Mouse (Mus musculus) mature B cell (primary cell): Measurements from ENCODE around the gene Npr3.

Experiments
- in situ Hi-C: fragments of 300-500 bp; cut with MboI; formaldehyde crosslinking; loops from 2 replicates; pipeline ENCODE4 v1.14.3; 2019

Gene Npr3

DNA sequence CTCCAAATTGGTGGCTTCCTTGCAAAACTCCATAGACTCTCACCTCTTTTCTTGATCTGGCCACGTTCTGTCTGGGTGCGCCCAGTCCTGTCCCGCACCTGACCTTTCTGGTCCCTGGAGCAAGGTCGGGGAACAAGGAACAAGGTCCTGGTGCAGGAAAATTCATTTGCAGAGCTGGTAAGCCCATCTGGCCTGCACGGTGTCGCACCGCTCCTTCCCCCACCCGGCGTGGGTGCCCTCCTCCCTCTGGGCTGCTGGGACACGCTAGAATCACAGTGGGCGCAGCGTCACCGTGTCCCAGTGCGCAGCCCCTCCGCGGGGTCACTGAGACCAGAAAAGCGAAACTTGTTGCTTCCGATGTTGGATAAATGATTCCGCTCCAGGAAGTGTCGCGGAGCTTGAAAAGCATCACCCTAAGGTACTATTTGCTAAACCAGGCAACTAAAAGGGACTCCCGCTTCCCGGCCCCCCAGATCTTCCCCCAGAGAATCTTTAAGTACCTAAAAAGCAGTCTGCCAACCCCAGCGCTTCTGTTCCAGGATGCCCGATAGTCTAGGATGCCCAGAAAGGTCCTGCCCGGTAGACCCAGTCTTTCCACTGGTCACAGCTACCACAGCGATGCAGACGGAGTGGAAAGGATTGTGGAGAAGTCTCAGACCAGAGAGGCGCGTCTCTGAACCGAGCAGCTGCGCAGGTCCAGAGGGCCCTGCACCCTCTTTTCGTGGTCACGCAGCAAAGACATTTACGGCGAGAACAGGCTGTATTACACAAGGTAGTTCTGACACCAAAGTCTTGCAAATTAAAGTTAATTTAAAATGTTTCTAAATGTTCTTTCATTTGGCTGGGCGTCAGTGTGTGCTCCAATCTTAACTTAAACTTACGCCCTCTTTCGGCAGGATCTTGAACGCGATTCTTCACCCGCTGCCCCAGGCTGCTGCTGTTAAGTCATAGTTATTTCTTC lies at the start of gene Npr3:
Npr3 (minus strand) TSS at position 717 of the 961 bp plus-strand sequence.
- in situ Hi-C loops = no loop called here

DNA sequence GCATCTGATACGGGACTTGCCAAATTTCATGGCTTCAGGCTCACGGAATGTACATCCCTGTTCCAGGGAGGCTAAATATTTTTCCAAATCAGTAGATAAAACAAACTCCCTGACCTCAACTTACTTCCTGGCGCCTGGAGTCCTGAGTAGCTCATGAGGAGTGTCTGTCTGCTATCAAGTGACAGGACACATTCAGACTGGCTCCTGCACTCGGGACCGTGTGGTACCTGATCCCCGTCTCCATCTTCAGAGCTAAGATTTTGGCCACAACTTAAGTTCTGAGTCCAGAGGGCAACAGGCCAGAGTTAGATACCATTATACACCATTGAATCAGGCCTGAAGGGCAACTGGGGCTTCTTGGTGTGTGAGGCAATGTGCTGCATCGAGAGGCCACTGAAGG lies 49.0 kb upstream of the Npr3 start:
- in situ Hi-C loops = loop anchor here (25.0 kb wide), 1 partner anchor 856 kb away; the partner anchor contains the start of genes 6030458C11Rik and Drosha

DNA sequence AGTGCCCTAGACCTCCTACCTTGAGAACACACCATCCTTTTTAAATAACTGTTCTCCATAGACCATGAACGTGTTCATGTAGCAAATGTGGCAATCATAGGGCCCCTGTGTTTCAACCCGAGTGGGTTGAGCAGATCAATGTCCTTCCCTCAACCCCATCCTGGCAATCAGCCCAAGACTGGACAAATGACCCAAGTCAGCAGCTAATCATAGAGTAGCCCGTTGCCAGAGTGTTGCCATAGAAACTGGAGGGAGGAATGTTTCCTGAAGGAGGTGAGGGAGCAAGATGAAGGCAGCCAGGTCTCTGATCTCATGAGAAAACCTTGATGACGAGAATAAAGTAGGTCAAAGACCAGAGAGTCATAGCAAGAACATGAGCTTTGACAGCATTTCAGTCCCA lies 47.1 kb upstream of the Npr3 start:
- in situ Hi-C loops = loop anchor here (25.0 kb wide), 1 partner anchor 858 kb away; the partner anchor contains the start of genes 6030458C11Rik and Drosha

- in situ Hi-C loops = loop anchor here (25.0 kb wide), 1 partner anchor 860 kb away; the partner anchor contains the start of genes 6030458C11Rik and Drosha
Observed at GRCm38 (mm10) chr15:11952159-11952558, 45.1 kb upstream of the Npr3 start.

- in situ Hi-C loops = loop anchor here (25.0 kb wide), 1 partner anchor 861 kb away; the partner anchor contains the start of genes 6030458C11Rik and Drosha
Observed at GRCm38 (mm10) chr15:11951181-11951580, 44.1 kb upstream of the Npr3 start.

DNA sequence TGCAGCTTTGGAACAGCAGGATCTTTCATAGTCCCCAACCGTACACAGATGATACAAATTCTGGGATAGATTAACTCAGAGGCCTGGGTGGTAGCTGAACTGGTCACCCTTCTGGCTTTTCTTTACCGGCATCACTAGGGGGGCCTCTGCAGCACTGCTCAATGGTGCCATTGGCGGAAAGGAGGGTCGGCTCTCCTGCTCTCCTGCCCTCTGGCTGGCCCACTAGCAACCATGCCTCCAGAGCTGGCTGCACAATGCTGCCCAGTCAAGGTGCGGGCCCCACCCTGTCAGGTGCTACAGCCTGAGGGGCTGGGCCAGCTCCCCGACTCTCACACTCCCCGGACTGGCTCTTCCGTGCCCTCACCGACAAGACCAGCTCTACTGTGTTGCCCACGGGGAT lies 43.1 kb upstream of the Npr3 start:
- in situ Hi-C loops = loop anchor here (25.0 kb wide), 1 partner anchor 862 kb away; the partner anchor contains the start of genes 6030458C11Rik and Drosha

- in situ Hi-C loops = no loop called here
Observed at GRCm38 (mm10) chr15:11949490-11949889, 42.4 kb upstream of the Npr3 start.

GRCm38 (mm10) chr15:11940855-11941254 lies 33.8 kb upstream of the Npr3 start:
- in situ Hi-C loops = no loop called here

DNA sequence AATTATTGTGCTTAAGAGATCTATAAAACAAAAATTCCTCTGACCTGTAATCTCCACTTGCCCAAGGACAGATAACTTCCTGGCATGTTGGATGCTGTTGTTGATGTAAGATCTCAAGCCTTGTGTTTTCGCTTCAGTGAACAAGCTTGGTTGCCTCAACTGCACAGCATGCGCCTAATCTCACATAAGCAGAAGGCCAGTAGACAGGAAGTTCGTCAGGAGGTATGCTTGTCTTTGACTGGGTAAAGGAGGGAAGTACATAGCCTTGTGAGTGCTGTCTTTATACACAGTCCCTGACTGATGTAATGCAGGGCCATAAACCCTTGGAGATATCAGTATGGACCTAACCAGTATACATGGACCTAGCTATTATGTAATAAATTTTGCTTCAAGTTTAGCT lies 20.7 kb upstream of the Npr3 start:
- in situ Hi-C loops = no loop called here

DNA sequence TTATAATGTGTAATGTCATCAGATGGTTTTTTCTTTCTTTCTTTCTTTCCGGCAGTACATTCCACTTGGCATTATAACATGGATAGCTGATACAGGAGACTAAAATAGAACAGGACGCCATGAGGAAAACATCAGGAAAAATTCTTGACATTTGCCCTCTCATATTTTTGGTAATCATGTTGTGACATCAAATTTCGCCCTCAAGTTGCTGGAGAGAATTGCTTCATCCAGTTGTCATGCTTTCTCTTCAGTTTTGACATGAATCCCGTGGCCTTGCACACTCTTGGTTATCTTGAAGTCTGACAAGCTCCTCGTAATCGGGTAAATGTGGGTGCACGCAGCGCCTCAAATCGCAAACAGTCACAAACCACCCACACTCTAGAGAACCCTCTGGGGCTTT lies 7.0 kb upstream of the Npr3 start:
- in situ Hi-C loops = no loop called here

GRCm38 (mm10) chr15:11909875-11910274 lies 2.8 kb upstream of the Npr3 start:
- in situ Hi-C loops = no loop called here

GRCm38 (mm10) chr15:11908166-11908565 lies 1.1 kb upstream of the Npr3 start:
- in situ Hi-C loops = no loop called here

GRCm38 (mm10) chr15:11906021-11906570 lies 991 bp downstream of the Npr3 start:
- in situ Hi-C loops = no loop called here

- in situ Hi-C loops = no loop called here
Observed at GRCm38 (mm10) chr15:11904848-11905672, 2.0 kb downstream of the Npr3 start.

DNA sequence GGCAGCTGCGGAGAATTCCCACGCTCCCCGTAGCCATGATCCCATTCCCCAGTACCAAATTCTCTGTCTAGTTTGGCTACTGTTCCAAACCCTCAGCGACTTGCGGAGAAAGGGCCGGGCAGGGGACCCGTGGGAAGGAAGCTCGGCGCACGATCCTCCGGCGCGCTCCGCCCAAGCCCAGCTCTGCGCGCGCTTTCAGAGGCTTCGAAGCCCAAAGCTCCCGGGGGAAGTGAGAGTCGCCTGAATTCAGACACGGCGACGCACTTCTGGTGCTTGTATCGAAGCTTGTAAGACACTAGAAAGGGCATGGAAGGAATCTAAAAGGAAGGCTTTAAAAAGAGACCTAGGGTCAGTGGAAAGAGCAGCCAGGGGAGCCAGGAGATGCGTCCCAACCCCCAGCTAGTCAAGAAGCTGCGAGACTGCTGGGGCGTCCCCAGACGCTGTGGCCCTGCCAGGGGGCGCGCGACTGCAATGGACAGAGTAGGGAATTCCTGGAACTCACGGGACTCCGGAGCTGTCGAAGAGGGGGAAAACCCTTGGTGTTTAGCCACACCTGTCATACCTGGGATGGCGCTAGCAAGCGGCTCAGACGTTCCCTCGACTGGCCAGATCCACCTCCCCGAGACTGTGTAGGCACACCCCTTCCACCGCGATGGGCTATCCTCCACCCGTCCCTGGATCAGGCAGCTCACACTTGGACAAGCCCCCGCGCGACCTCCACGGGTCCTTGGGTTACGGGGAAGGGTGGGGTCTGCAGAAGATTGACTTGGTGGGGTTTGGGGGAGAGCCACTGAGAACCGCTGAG lies 2.8 kb downstream of the Npr3 start:
- in situ Hi-C loops = no loop called here

- in situ Hi-C loops = no loop called here
Observed at GRCm38 (mm10) chr15:11903196-11904042, 3.7 kb downstream of the Npr3 start.

GRCm38 (mm10) chr15:11897617-11898016 lies 9.5 kb downstream of the Npr3 start:
- in situ Hi-C loops = no loop called here

GRCm38 (mm10) chr15:11897162-11897561 lies 9.9 kb downstream of the Npr3 start:
- in situ Hi-C loops = no loop called here

DNA sequence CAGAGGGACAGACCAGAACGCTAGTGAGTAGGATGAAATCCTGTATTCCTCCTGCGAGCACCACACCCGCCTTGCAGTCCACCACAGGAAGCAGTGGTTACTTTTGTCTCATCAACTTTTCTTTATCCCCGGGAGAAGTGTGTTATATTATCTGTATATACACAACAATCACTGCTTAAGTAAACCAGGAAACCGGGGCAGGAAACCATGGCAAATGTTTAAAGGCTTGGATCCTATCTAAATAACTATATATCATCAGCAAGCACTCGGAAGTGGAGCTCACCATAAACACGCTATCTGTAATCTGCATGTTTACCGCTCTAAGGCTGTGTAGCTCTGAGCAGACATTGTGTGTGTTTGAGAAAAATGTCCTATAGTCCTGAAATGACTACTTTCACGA lies 13.1 kb downstream of the Npr3 start:
- in situ Hi-C loops = no loop called here

GRCm38 (mm10) chr15:11891395-11891794 lies 15.7 kb downstream of the Npr3 start:
- in situ Hi-C loops = no loop called here
